Mouse (Mus musculus) layer of hippocampus, adult 9-11 months (tissue): ENCODE results near the gene Abcc2.

Source experiments
- DNase-seq: peaks from one replicate; pipeline ENCODE4 v3.0.0; 2022

Gene Abcc2

DNA sequence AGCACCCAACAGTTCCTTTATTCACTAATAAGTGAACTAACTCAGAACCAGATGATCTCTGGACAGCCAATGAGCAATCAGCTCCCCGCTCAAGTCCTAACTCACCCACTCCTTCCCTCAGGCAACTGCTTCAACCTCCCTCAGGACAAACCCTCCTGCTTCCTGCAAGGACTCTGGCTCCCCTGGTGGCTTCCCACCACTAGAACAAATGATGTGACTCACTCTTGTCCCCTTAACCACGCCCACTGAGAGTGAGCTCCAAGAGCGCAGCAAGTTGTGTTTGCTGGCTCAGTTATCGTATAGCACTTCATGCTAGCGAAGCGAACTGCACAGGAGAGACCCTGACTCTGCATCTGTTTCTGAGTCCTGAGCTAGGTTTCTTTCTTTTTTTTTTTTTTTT is 75.4 kb downstream of the Abcc2 start:
- no peak for DNase-seq

GRCm38 (mm10) chr19:43870418-43870817 is 88.4 kb downstream of the Abcc2 start:
- DNase-seq = no peak

DNA sequence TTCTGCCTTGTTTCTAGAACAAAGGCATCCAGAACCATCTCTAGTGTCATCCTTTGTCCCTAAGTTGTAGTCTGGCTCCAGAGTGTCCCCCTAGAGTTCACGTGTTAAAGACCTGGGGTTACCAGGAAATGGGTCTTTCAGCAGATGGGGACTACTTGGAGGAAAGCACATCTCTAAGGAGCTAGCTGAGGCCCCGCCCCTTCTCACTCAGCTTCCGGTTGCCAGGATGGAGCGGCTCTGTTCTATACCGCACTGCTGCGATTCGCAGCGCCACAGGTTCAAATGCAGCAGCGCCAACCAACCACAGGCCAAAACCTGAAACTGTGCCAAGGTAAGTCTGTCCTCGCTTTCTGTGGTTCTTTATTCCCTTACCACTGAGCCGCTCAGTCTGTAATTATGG is 92.4 kb downstream of the Abcc2 start:
- DNase-seq = no peak

- DNase-seq = no peak
These were observed 94.0 kb downstream of the Abcc2 start for GRCm38 (mm10) chr19:43875996-43876395.

- no peak for DNase-seq
These were observed 95.4 kb downstream of the Abcc2 start for GRCm38 (mm10) chr19:43877364-43877763.

DNA sequence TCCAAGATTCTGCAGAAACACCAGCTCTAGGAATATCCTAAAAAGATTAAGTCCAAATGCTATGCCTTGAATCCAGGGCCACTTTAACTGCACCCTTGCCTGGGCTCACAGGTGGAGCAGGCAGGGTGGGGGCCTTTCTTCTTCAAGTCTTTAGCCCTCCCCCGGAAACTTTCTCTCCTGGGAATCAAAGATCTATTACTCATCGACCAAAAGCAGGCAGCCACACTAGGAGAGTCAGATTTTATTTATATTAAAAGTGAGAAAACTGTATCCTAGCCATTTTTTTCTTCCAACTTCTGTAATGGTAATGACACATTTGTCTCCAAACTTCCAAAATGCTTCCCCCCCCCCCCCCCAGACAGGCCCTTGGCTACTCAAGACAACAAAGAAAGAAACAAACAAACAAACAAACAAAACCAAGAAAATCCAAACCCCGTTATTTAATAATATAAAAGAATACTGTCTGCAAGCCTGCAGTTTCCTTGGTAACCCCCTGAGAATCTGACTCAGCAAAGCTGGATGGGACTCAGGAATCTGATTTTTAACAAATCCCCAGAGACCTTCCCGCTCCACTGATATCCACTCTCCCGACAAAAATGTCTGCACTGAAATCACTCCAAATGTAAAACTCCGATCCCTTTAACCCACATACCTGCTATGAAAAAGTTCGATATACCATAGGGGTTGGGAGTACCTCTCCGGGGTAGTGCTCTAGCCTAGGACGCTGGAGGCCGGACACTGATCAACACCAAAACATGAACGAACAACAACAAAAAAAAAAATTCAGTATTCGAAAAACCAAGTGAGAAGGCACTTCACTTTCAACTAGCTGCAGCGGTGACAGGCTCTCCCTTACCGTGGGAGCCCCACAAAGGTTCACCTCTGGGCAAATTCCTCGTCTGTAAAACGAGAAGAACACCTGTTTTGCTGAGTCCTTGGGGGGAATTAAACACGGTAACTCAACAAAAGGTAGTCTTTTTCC is 96.4 kb downstream of the Abcc2 start:
- peak; percentile 11 for DNase-seq

GRCm38 (mm10) chr19:43879401-43880212 is 97.6 kb downstream of the Abcc2 start:
- DNase-seq = peak; percentile 19

DNA sequence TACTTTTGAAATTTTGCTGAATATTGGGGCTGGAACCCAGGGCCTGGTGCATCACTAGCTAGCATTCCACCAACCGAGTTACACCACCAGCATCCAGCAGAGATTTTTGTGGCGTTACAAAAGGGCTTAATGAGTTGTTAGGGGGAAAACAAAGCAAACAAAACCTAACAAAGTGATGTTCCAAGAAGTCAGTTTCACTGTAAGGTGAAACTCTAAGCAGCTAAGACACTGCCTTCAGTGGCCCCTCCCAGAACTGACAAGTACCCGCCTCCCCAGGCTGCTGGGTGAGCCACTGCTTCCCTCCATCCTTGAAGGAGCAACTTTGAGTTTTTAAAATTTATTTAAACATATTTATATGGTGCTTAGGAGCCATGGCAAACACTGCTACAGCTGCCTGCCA is 98.4 kb downstream of the Abcc2 start:
- no peak for DNase-seq

DNA sequence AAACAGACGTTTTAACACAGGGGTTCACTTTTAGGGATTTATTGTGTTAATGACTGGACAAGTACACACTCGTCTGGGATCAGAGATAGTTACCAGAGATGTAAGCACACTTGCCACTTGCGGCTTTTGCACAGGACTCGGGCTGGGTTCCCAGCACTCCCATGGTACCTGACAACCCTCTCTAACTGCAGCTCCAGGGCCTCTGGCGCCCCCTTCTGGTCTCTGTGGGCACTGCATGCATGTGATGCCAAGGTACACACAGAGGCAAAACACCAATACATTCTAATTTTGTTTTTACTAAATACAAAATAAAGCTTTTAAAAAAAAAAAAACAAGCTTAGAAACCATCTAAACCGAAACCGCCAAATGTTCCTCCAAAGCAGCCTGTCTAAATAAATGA is 99.6 kb downstream of the Abcc2 start:
- DNase-seq = no peak

DNA sequence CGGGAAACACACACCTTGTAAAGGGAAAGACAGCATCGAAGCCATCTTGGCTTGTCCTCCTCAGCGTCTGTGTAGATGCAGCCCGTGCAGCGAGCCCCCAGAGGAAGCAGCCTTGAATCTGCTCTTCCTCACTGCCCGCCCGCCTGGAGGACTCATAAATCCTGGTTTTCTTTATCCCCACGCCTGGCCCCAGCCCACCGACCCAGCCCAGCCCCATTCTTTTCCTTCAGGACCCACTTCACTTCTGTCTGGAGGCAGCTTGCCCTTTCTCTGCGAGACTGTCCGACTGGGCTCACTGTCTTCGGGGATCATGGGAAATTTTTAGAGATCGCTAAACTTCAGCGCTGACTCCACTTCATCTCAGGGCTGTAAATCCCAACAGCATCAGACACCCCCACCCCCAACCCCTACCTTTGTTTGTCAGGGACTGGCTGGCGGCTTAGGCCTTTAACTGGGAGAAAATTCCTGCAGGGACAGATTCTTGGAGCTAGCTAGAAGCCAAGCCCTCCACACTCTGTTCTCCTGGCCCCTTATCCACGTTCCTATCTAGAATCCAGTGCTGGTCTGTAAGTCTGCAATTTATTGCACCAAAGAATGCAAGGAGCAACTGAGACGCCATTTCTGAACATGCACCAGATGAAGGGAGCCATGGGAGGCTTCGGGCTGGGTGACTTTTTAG is 101.0 kb downstream of the Abcc2 start:
- DNase-seq = no peak

DNA sequence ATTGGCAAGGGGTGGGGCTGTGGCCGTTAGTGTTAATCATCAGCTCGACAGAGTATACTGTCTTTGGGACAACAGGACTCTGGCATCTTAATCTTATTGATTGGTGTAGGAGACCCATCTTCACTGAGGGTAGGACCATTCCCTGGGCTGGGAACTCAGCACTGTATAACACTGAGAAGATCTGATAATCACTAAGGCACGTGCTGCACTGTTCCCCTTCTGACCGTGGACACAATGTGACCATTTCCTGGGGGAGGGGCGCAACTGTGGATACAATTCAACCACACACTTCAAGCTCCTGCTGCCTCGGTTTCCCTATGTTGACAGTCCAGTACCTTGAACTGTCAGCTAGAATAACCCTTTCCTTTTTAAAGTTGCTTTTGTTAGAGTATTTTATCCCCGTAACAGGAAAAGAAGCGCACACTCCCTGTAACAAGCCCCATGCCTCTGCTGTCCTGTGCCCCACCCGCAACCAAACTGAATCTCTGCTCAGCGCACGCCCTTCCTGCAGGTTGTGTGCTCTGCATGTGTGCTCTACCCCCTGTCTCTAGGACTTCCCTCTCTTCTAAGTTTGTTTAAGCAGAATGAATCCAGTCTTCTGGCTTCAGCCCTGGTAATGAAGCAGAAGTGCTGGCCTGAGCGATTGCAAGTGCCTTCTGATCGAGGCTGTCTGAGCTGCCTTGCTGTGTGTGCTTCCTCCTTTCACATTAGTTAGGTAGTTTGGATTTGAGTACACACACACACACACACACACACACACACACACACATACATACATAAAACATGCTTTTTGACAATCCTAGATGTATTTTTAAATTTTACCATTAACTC is 102.9 kb downstream of the Abcc2 start:
- DNase-seq = no peak

DNA sequence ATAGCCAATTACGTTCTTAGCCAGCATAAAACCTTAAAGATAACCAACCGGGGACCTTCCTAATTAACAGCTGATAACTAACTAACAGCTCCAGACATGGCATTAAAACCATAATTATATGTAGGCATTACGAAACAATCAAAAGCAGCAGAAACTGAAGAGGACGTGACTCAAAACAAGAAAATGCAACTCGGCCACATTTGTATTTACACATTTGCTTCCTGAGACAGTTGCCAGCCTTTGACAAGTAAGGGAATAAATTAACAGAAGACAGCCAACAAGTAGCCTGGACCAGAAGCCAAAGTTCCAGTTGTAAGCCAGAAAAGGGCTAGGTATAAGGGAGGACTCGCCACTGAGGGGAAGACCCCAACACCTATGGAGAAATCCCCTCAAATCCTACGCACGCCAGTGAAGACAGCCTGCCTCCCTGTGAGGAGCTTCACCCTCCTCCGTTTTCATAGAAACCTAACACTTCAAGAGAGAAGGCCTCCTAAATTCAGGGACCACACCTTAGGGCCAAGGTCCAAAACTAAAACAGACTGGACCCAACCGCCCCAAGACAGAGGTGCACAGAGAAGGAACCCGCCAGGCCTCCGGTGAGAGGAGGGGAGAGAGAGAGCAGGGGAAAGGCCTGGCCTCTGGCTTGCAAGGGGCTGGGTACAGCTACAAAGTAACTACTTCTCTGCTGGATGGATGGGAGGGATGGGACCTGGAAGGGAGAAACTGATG is 104.5 kb downstream of the Abcc2 start:
- DNase-seq = no peak

DNA sequence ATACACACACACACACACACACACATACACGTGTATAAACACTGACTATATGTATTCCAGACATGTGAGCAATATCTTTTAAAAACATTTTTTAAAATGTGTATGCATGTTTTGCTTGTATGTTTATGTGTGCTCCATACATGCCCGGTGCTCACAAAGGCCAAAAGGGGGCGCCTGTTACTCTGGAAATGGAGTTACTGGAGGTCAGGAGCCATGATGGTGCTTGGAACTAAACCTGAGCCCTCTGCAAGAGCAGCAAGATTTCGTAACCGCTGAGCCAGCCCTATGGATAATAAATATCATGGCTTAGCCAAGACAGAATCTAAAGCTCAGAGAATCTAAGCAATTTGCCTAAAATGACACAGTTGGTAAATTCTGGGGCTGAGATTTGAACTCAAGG is 105.2 kb downstream of the Abcc2 start:
- DNase-seq = no peak

- no peak for DNase-seq
These were observed 105.7 kb downstream of the Abcc2 start for GRCm38 (mm10) chr19:43887725-43888124.
